Comparison of ENCODE assay signal across 5 mouse cellular contexts in the genomic region with DNA sequence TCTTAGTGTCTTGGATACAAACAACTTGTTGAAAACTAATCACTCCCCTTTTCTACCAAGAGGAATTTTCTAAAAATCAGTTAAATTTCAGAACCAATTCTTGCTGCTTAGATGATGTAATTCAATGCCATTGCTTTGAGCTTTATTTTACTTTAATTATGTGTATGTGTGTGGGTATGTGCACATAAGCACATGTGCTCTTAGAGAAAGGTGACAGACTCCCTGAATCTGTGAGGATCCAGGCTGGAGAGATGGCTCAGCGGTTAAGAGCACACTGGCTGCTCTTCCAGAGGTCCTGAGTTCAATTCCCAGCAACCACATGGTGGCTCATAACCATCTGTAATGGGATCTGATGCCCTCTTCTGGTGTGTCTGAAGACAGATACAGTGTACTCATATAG. TPM values are rescaled to one million over a fixed set of nuclear protein-coding genes. Genes with fewer than 3 reads are reported as not detected.
DNase-seq lines count a peak whose midpoint lies in the region; ATAC-seq and TF ChIP-seq lines count a peak whose summit lies in the region.
"Not testable (repeated sequence)": the region's sequence is repeated elsewhere in the genome, so short reads cannot be mapped to it uniquely, and the experiment has no call there.
"Had no signal": no experiment of that assay in that cellular context is flagged by ENCODE, and none has a peak within 500 bp of the region (broad histone marks: within the 10 kb centered on the region; RNA-seq: fewer than 3 reads in every experiment).

No protein-coding gene starts in this region.

- not testable (repeated sequence) for H3K4me3 ChIP-seq in forebrain, embryonic 12.5 days (replicated peaks); forebrain, embryonic 14.5 days (ENCODE audit: low read depth, low read length); forebrain, embryonic 16.5 days (replicated peaks; ENCODE audit: low read length)

- not testable (repeated sequence) for H3K27me3 ChIP-seq in forebrain, embryonic 12.5 days; forebrain, embryonic 14.5 days (replicated peaks; ENCODE audit: control insufficient read depth, insufficient read depth, low read length); forebrain, embryonic 16.5 days (replicated peaks; ENCODE audit: control insufficient read depth, insufficient read depth, low read length)

- DNase-seq in brain, embryonic 14.5 days (ENCODE audit: low read depth) = peak; percentile 82
- DNase-seq in forebrain, embryonic 14.5 days (ENCODE audit: low spot score) = not testable (repeated sequence)

- H3K9me3 ChIP-seq in forebrain, embryonic 12.5 days; forebrain, embryonic 14.5 days (replicated peaks; ENCODE audit: control insufficient read depth, low read length); forebrain, embryonic 16.5 days (ENCODE audit: control insufficient read depth, low read length): not testable (repeated sequence)

- H3K27ac ChIP-seq in forebrain, embryonic 12.5 days = 0 out of 2 replicates have a peak overlapping the region, but pooled peaks have one; percentile 1
- not testable (repeated sequence) for H3K27ac ChIP-seq in forebrain, embryonic 14.5 days (ENCODE audit: low read depth, low read length); forebrain, embryonic 16.5 days (ENCODE audit: low read length)

- not testable (repeated sequence) for H3K36me3 ChIP-seq in forebrain, embryonic 12.5 days (replicated peaks); forebrain, embryonic 14.5 days (ENCODE audit: control insufficient read depth, insufficient read depth, low read length); forebrain, embryonic 16.5 days (ENCODE audit: control insufficient read depth, insufficient read depth)

- not testable (repeated sequence) for TF ChIP-seq POLR2A in brain, embryonic 14.5 days (IDR thresholded peaks at IDR 0.05; ENCODE audit: borderline replicate concordance, extremely low read depth, insufficient read depth, insufficient read length, poor library complexity, severe bottlenecking)

- WGBS in forebrain, embryonic 12.5 days = 63% methylated on average over 1 of the region's 1 CpGs
- WGBS in forebrain, embryonic 14.5 days = 39% methylated on average over 1 of the region's 1 CpGs
- WGBS in forebrain, embryonic 16.5 days = 38% methylated on average over 1 of the region's 1 CpGs

- ATAC-seq in forebrain, embryonic 12.5 days (ENCODE audit: low FRiP score) = peak; percentile 80; the same call in 1 of the 2 replicates
- ATAC-seq in forebrain, embryonic 14.5 days = peak; percentile 83
- peak; percentile 72 for ATAC-seq in forebrain, embryonic 16.5 days

- H3K4me2 ChIP-seq in forebrain, embryonic 12.5 days; forebrain, embryonic 14.5 days (ENCODE audit: low read length); forebrain, embryonic 16.5 days (ENCODE audit: low read length): not testable (repeated sequence)

- TF ChIP-seq CTCF in brain, embryonic 14.5 days (IDR thresholded peaks at IDR 0.05; ENCODE audit: borderline replicate concordance, extremely low read depth, insufficient read depth, insufficient read length) = not testable (repeated sequence)

- not testable (repeated sequence) for H3K9ac ChIP-seq in forebrain, embryonic 12.5 days; forebrain, embryonic 14.5 days (ENCODE audit: low read length); forebrain, embryonic 16.5 days (replicated peaks; ENCODE audit: low read depth, low read length)

- H3K4me1 ChIP-seq in forebrain, embryonic 12.5 days; forebrain, embryonic 14.5 days (ENCODE audit: control insufficient read depth, insufficient read depth, low read length); forebrain, embryonic 16.5 days (replicated peaks; ENCODE audit: control insufficient read depth, insufficient read depth, low read length): not testable (repeated sequence)

RNA-seq across cellular contexts. Expression of a gene that starts 20.9 kb away (rescaled TPM):
- 15.5 and 18.0 TPM in 2 replicates for polyA plus RNA-seq in brain, embryonic 14.5 days (2012; rRNA removed)
- 19.5 and 20.2 TPM in 2 replicates for polyA plus RNA-seq in forebrain, embryonic 12.5 days (2016; fragmentation: Nextera tagmentation; extraction: Ambion mirVana)
- 48.6 and 53.0 TPM in 2 replicates for polyA plus RNA-seq in forebrain, embryonic 14.5 days (2014; fragmentation: Nextera tagmentation; extraction: Ambion mirVana)
- 50.8 and 57.8 TPM in 2 replicates for polyA plus RNA-seq in forebrain, embryonic 16.5 days (2015; fragmentation: Nextera tagmentation; extraction: Ambion mirVana)
- polyA plus RNA-seq: erythroblast, embryonic 14.5 days had no signal

RNA-seq across cellular contexts. Expression of a gene that starts 33.3 kb away (rescaled TPM):
- 7.9 and 12.0 TPM in 2 replicates for polyA plus RNA-seq in brain, embryonic 14.5 days (2012; rRNA removed)
- 14.0 and 18.1 TPM in 2 replicates for polyA plus RNA-seq in forebrain, embryonic 12.5 days (2016; fragmentation: Nextera tagmentation; extraction: Ambion mirVana)
- 4.2 and 4.5 TPM in 2 replicates for polyA plus RNA-seq in forebrain, embryonic 14.5 days (2014; fragmentation: Nextera tagmentation; extraction: Ambion mirVana)
- 5.4 and 5.6 TPM in 2 replicates for polyA plus RNA-seq in forebrain, embryonic 16.5 days (2015; fragmentation: Nextera tagmentation; extraction: Ambion mirVana)
